ENCODE assay signal across 11 mouse cellular contexts in the genomic region with DNA sequence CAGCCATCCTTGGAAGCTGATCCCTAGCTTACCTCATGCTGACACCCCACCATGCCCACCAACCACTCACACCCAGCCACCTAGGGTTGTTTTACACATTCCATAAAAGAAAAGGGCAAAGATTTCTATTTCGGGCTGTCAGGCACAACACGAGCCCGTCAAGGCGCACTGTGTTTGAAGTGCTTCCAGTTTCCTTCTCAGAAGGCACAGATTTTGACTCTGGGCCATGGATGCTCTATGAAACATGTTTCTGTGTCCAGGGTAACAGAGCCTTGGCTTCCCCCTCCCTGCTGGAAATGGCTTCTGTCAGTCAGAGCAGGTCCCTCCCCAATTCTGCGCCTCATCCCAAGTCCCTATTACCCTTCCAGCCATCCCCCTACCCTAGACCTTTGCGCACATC.
DNase-seq lines count a peak whose midpoint lies in the region.
"Had no signal": no experiment of that assay in that cellular context is flagged by ENCODE, and none has a peak within 500 bp of the region (broad histone marks: within the 10 kb centered on the region; RNA-seq: fewer than 3 reads in every experiment).

No protein-coding gene starts in this region.

- DNase-seq in gastrocnemius, adult 18-20 months (ENCODE audit: low spot score): peak; percentile 39
- no peak for DNase-seq in gastrocnemius, postnatal 25 days
- DNase-seq in left cerebral cortex, adult 18-20 months (ENCODE audit: low spot score in 2 of 2): peak; percentile 11 to 36
- DNase-seq in left cerebral cortex, adult 11 months (ENCODE audit: low spot score): no peak
- DNase-seq in left cerebral cortex, postnatal 10 days (ENCODE audit: extremely low spot score in 1 of 2, low spot score in 2 of 2): peak; percentile 51 to 57
- DNase-seq in left cerebral cortex, postnatal 4 days: peak; percentile 41
- no peak for DNase-seq in embryo, embryonic 11 days
- DNase-seq: cerebellum, postnatal 36 days; kidney, adult 11 months; kidney, postnatal 4 days; right cerebral cortex, postnatal 25 days had no signal

- intact Hi-C loops in left cerebral cortex, postnatal 10 days (cut with DNase I): no loop called here
- intact Hi-C loops in left cerebral cortex, postnatal 4 days (cut with DNase I): no loop called here

Comparison
In these comparisons a context has a peak if more than half of its experiments do, and no peak if none do; other contexts are left out.
1. DNase-seq: peak in gastrocnemius, adult 18-20 months (single experiment), left cerebral cortex, adult 18-20 months (2 of 2), left cerebral cortex, postnatal 10 days (2 of 2) and left cerebral cortex, postnatal 4 days (single experiment); none in gastrocnemius, postnatal 25 days (single experiment), left cerebral cortex, adult 11 months (single experiment) and embryo, embryonic 11 days (single experiment).